Mouse (Mus musculus) adrenal gland, postnatal 36 days (tissue): ENCODE data around the gene Tns2. TPM values are rescaled to one million over a fixed set of nuclear protein-coding genes. Genes with fewer than 3 reads are reported as not detected.

Source experiments
- total RNA-seq, 2 experiments: library from RNA; stranded (reverse); gene quantifications; 2 replicates each; pipeline ENCODE4 v1.2.3; 2021

Gene Tns2
- total RNA-seq, 2 experiments from 2014 or later: 68.4 to 87.6 TPM

Other genes starting within 250 kb of the Tns2 start
- gene Krt1, start 249.6 kb upstream of the Tns2 start, total RNA-seq: under 1 TPM; 0.10 to 0.20 TPM
- gene Krt77, start 230.7 kb upstream of the Tns2 start, total RNA-seq: not detected
- gene Krt76, start 207.5 kb upstream of the Tns2 start, total RNA-seq: not detected
- not detected for gene Krt4, start 175.7 kb upstream of the Tns2 start, total RNA-seq
- 1 to 10 TPM in 1 of 2 experiments, under 1 TPM in 1; 0.99 to 1.5 TPM for gene Krt79, start 160.1 kb upstream of the Tns2 start, total RNA-seq
- not detected for gene Krt78, start 146.1 kb upstream of the Tns2 start, total RNA-seq
- 1 to 10 TPM in 1 of 2 experiments, under 1 TPM in 1; 0.46 to 1.9 TPM for gene Krt8, start 95.9 kb upstream of the Tns2 start, total RNA-seq
- gene Krt18, start 72.2 kb upstream of the Tns2 start, total RNA-seq: 1 to 10 TPM in 1 of 2 experiments, under 1 TPM in 1; 0.76 to 3.3 TPM
- gene Eif4b, start 26.6 kb upstream of the Tns2 start, total RNA-seq: 100 to 1,000 TPM; 225 to 261 TPM
- 10 to 100 TPM; 34.4 to 42.4 TPM for gene Spryd3, start 35.8 kb downstream of the Tns2 start, total RNA-seq
- 10 to 100 TPM; 43.4 to 51.3 TPM for gene Igfbp6, start 43.9 kb downstream of the Tns2 start, total RNA-seq
- under 1 TPM; 0.40 to 0.49 TPM for gene Soat2, start 50.1 kb downstream of the Tns2 start, total RNA-seq
- gene Zfp740, start 102.8 kb downstream of the Tns2 start, total RNA-seq: 10 to 100 TPM; 52.6 to 66.7 TPM
- gene Csad, start 104.3 kb downstream of the Tns2 start, total RNA-seq: 10 to 100 TPM; 79.0 to 83.7 TPM
- 1 to 10 TPM; 1.5 to 2.9 TPM for gene Itgb7, start 131.5 kb downstream of the Tns2 start, total RNA-seq
- 10 to 100 TPM; 21.7 to 30.4 TPM for gene Rarg, start 157.1 kb downstream of the Tns2 start, total RNA-seq
- gene Gm9918, start 170.2 kb downstream of the Tns2 start, total RNA-seq: not detected
- gene Mfsd5, start 179.0 kb downstream of the Tns2 start, total RNA-seq: 10 to 100 TPM; 39.0 to 40.0 TPM
- gene Espl1, start 195.9 kb downstream of the Tns2 start, total RNA-seq: 1 to 10 TPM; 3.2 to 3.6 TPM
- 100 to 1,000 TPM; 420 TPM for gene Pfdn5, start 225.7 kb downstream of the Tns2 start, total RNA-seq
- 10 to 100 TPM; 59.0 to 59.1 TPM for gene Myg1, start 231.3 kb downstream of the Tns2 start, total RNA-seq